Mouse (Mus musculus) liver, adult 2 months (tissue): ENCODE data around the gene Ifit2.

Experiments
- CTCF ChIP-seq: fragments of 200-500 bp; IDR thresholded peaks from 2 replicates; pipeline ENCODE4 v1.5.1; 2011; ENCODE audit warnings: low read depth, low read length, control low read depth
- POLR2A ChIP-seq: fragments of 200-500 bp; IDR thresholded peaks from 2 replicates; pipeline ENCODE4 v1.6.1; 2011; ENCODE audit warnings: low read length, control low read depth; ENCODE audit not compliant: insufficient read depth; ENCODE audit errors: extremely low read depth

- TF ChIP-seq CTCF (no peak), POLR2A (no peak)
Observed at GRCm38 (mm10) chr19:34577121-34577520, 26.6 kb downstream of the Ifit2 start.
